Mouse (Mus musculus): ENCODE results near the gene Cog5. TPM values are rescaled to one million over a fixed set of nuclear protein-coding genes. Genes with fewer than 3 reads are reported as not detected.

Cog5 gene
- polyA plus RNA-seq, 1 experiment from 2014 or later = 34.8 TPM

- H3K36me3 ChIP-seq (ENCODE audit: control insufficient read depth, insufficient read depth, low read length) = no peaks in the 10 kb centered on the region
- no peaks in the 10 kb centered on the region for H3K27me3 ChIP-seq (ENCODE audit: control insufficient read depth, insufficient read depth, low read length)
- ATAC-seq (ENCODE audit: insufficient read depth, low FRiP score, low TSS enrichment) (no peak), DNase-seq (ENCODE audit: low spot score) (no peak)
- WGBS = 87% methylated on average over 5 of the region's 5 CpGs
- no peak overlapping the region for H3K9ac ChIP-seq (ENCODE audit: low read length)
- H3K4me1 ChIP-seq (ENCODE audit: control insufficient read depth, insufficient read depth, low read length) = no peaks in the 10 kb centered on the region
- no peak overlapping the region for H3K4me2 ChIP-seq (ENCODE audit: low read depth)
- H3K27ac ChIP-seq (ENCODE audit: low read depth, low read length) = no peak overlapping the region
- H3K9me3 ChIP-seq (ENCODE audit: control insufficient read depth, low read length) = no peaks in the 10 kb centered on the region
- H3K4me3 ChIP-seq (ENCODE audit: low read depth, low read length) = no peak overlapping the region
Observed at GRCm38 (mm10) chr12:31917245-31917644, 262.6 kb downstream of the Cog5 start.

- H3K9ac ChIP-seq (ENCODE audit: low read length) = no peak overlapping the region
- ATAC-seq (ENCODE audit: insufficient read depth, low FRiP score, low TSS enrichment) = no peak
- no peak overlapping the region for H3K4me3 ChIP-seq (ENCODE audit: low read depth, low read length)
- H3K9me3 ChIP-seq (ENCODE audit: control insufficient read depth, low read length) = no peaks in the 10 kb centered on the region
- WGBS = 86% methylated on average over 18 of the region's 18 CpGs
- DNase-seq (ENCODE audit: low spot score) = no peak
- H3K4me1 ChIP-seq (ENCODE audit: control insufficient read depth, insufficient read depth, low read length) = no peaks in the 10 kb centered on the region
- no peak overlapping the region for H3K4me2 ChIP-seq (ENCODE audit: low read depth)
- no peaks in the 10 kb centered on the region for H3K27me3 ChIP-seq (ENCODE audit: control insufficient read depth, insufficient read depth, low read length)
- no peak overlapping the region for H3K27ac ChIP-seq (ENCODE audit: low read depth, low read length)
- peaks cover 3% of the 10 kb centered on the region; the same call in 1 of the 2 replicates for H3K36me3 ChIP-seq (ENCODE audit: control insufficient read depth, insufficient read depth, low read length)
Observed at GRCm38 (mm10) chr12:31920464-31921405, 266.1 kb downstream of the Cog5 start.

- peaks cover 4% of the 10 kb centered on the region; the same call in 1 of the 2 replicates for H3K36me3 ChIP-seq (ENCODE audit: control insufficient read depth, insufficient read depth, low read length)
- 93% methylated on average over 3 of the region's 3 CpGs for WGBS
- DNase-seq (ENCODE audit: low spot score) (no peak), ATAC-seq (ENCODE audit: insufficient read depth, low FRiP score, low TSS enrichment) (no peak)
- no peaks in the 10 kb centered on the region for H3K27me3 ChIP-seq (ENCODE audit: control insufficient read depth, insufficient read depth, low read length)
- H3K4me2 ChIP-seq (ENCODE audit: low read depth) = no peak overlapping the region
- H3K4me1 ChIP-seq (ENCODE audit: control insufficient read depth, insufficient read depth, low read length) = no peaks in the 10 kb centered on the region
- no peak overlapping the region for H3K27ac ChIP-seq (ENCODE audit: low read depth, low read length)
- no peak overlapping the region for H3K4me3 ChIP-seq (ENCODE audit: low read depth, low read length)
- H3K9ac ChIP-seq (ENCODE audit: low read length) = no peak overlapping the region
- no peaks in the 10 kb centered on the region for H3K9me3 ChIP-seq (ENCODE audit: control insufficient read depth, low read length)
Observed at GRCm38 (mm10) chr12:31924135-31924534, 269.5 kb downstream of the Cog5 start.

- Histone ChIP-seq H3K27ac (ENCODE audit: low read depth, low read length) (no peak overlapping the region), H3K9ac (ENCODE audit: low read length) (no peak overlapping the region), H3K9me3 (ENCODE audit: control insufficient read depth, low read length) (no peaks in the 10 kb centered on the region), H3K4me2 (ENCODE audit: low read depth) (no peak overlapping the region), H3K4me1 (ENCODE audit: control insufficient read depth, insufficient read depth, low read length) (no peaks in the 10 kb centered on the region), H3K36me3 (ENCODE audit: control insufficient read depth, insufficient read depth, low read length) (peaks cover 4% of the 10 kb centered on the region; the same call in 1 of the 2 replicates), H3K27me3 (ENCODE audit: control insufficient read depth, insufficient read depth, low read length) (no peaks in the 10 kb centered on the region), H3K4me3 (ENCODE audit: low read depth, low read length) (no peak overlapping the region)
- ATAC-seq (ENCODE audit: insufficient read depth, low FRiP score, low TSS enrichment) (no peak), DNase-seq (ENCODE audit: low spot score) (no peak)
- 90% methylated on average over 6 of the region's 6 CpGs for WGBS
Observed at GRCm38 (mm10) chr12:31925343-31925742, 270.7 kb downstream of the Cog5 start.

- no peak overlapping the region for H3K27ac ChIP-seq (ENCODE audit: low read depth, low read length)
- no peaks in the 10 kb centered on the region for H3K27me3 ChIP-seq (ENCODE audit: control insufficient read depth, insufficient read depth, low read length)
- no peak overlapping the region for H3K9ac ChIP-seq (ENCODE audit: low read length)
- DNase-seq (ENCODE audit: low spot score) (peak; percentile 75), ATAC-seq (ENCODE audit: insufficient read depth, low FRiP score, low TSS enrichment) (peak; percentile 82; the same call in 1 of the 2 replicates)
- no peak overlapping the region for H3K4me2 ChIP-seq (ENCODE audit: low read depth)
- no peaks in the 10 kb centered on the region for H3K4me1 ChIP-seq (ENCODE audit: control insufficient read depth, insufficient read depth, low read length)
- H3K36me3 ChIP-seq (ENCODE audit: control insufficient read depth, insufficient read depth, low read length) = peaks cover 4% of the 10 kb centered on the region; the same call in 1 of the 2 replicates
- no peaks in the 10 kb centered on the region for H3K9me3 ChIP-seq (ENCODE audit: control insufficient read depth, low read length)
- H3K4me3 ChIP-seq (ENCODE audit: low read depth, low read length) = no peak overlapping the region
- WGBS = 56% methylated on average over 4 of the region's 4 CpGs
Observed at GRCm38 (mm10) chr12:31926661-31927061, 272.0 kb downstream of the Cog5 start.

- Histone ChIP-seq H3K9me3 (ENCODE audit: control insufficient read depth, low read length) (no peaks in the 10 kb centered on the region), H3K9ac (ENCODE audit: low read length) (no peak overlapping the region), H3K27ac (ENCODE audit: low read depth, low read length) (no peak overlapping the region), H3K4me2 (ENCODE audit: low read depth) (no peak overlapping the region), H3K4me1 (ENCODE audit: control insufficient read depth, insufficient read depth, low read length) (no peaks in the 10 kb centered on the region), H3K36me3 (ENCODE audit: control insufficient read depth, insufficient read depth, low read length) (peaks cover 4% of the 10 kb centered on the region; the same call in 1 of the 2 replicates), H3K27me3 (ENCODE audit: control insufficient read depth, insufficient read depth, low read length) (no peaks in the 10 kb centered on the region), H3K4me3 (ENCODE audit: low read depth, low read length) (no peak overlapping the region)
- ATAC-seq (ENCODE audit: insufficient read depth, low FRiP score, low TSS enrichment) (no peak), DNase-seq (ENCODE audit: low spot score) (no peak)
- 92% methylated on average over 3 of the region's 3 CpGs for WGBS
Observed at GRCm38 (mm10) chr12:31928498-31928897, 273.8 kb downstream of the Cog5 start.

- WGBS = 97% methylated on average over 3 of the region's 3 CpGs
- Histone ChIP-seq H3K27me3 (ENCODE audit: control insufficient read depth, insufficient read depth, low read length) (no peaks in the 10 kb centered on the region), H3K36me3 (ENCODE audit: control insufficient read depth, insufficient read depth, low read length) (peaks cover 3% of the 10 kb centered on the region; the same call in 1 of the 2 replicates), H3K4me2 (ENCODE audit: low read depth) (no peak overlapping the region), H3K4me3 (ENCODE audit: low read depth, low read length) (no peak overlapping the region), H3K27ac (ENCODE audit: low read depth, low read length) (no peak overlapping the region), H3K9ac (ENCODE audit: low read length) (no peak overlapping the region), H3K4me1 (ENCODE audit: control insufficient read depth, insufficient read depth, low read length) (no peaks in the 10 kb centered on the region), H3K9me3 (ENCODE audit: control insufficient read depth, low read length) (no peaks in the 10 kb centered on the region)
- DNase-seq (ENCODE audit: low spot score) (no peak), ATAC-seq (ENCODE audit: insufficient read depth, low FRiP score, low TSS enrichment) (no peak)
Observed at GRCm38 (mm10) chr12:31931818-31932217, 277.1 kb downstream of the Cog5 start.

GRCm38 (mm10) chr12:31936657-31937300, 282.1 kb downstream of the Cog5 start:
- H3K36me3 ChIP-seq (ENCODE audit: control insufficient read depth, insufficient read depth, low read length) = peaks cover 5% of the 10 kb centered on the region; the same call in 1 of the 2 replicates
- H3K9ac ChIP-seq (ENCODE audit: low read length) = no peak overlapping the region
- H3K4me1 ChIP-seq (ENCODE audit: control insufficient read depth, insufficient read depth, low read length) = no peaks in the 10 kb centered on the region
- ATAC-seq (ENCODE audit: insufficient read depth, low FRiP score, low TSS enrichment) (no peak), DNase-seq (ENCODE audit: low spot score) (no peak)
- no peaks in the 10 kb centered on the region for H3K27me3 ChIP-seq (ENCODE audit: control insufficient read depth, insufficient read depth, low read length)
- no peak overlapping the region for H3K27ac ChIP-seq (ENCODE audit: low read depth, low read length)
- H3K4me2 ChIP-seq (ENCODE audit: low read depth) = no peak overlapping the region
- no peaks in the 10 kb centered on the region for H3K9me3 ChIP-seq (ENCODE audit: control insufficient read depth, low read length)
- no peak overlapping the region for H3K4me3 ChIP-seq (ENCODE audit: low read depth, low read length)
- WGBS = 35% methylated on average over 6 of the region's 6 CpGs
